Mouse (Mus musculus) MN1 (cell line): ENCODE results near the gene Atp2c2.

ENCODE experiments used
- DNase-seq: peaks from one replicate; pipeline ENCODE4 v3.0.0-alpha.2; 2016; ENCODE audit warnings: low spot score

Atp2c2 gene

GRCm38 (mm10) chr8:119742409-119742808 is 42.6 kb downstream of the Atp2c2 start:
- DNase-seq = no peak

GRCm38 (mm10) chr8:119743291-119744026 is 43.6 kb downstream of the Atp2c2 start:
- peak; percentile 78 for DNase-seq

- peak; percentile 30 for DNase-seq
Measured at GRCm38 (mm10) chr8:119744604-119745003, 44.8 kb downstream of the Atp2c2 start.

DNA sequence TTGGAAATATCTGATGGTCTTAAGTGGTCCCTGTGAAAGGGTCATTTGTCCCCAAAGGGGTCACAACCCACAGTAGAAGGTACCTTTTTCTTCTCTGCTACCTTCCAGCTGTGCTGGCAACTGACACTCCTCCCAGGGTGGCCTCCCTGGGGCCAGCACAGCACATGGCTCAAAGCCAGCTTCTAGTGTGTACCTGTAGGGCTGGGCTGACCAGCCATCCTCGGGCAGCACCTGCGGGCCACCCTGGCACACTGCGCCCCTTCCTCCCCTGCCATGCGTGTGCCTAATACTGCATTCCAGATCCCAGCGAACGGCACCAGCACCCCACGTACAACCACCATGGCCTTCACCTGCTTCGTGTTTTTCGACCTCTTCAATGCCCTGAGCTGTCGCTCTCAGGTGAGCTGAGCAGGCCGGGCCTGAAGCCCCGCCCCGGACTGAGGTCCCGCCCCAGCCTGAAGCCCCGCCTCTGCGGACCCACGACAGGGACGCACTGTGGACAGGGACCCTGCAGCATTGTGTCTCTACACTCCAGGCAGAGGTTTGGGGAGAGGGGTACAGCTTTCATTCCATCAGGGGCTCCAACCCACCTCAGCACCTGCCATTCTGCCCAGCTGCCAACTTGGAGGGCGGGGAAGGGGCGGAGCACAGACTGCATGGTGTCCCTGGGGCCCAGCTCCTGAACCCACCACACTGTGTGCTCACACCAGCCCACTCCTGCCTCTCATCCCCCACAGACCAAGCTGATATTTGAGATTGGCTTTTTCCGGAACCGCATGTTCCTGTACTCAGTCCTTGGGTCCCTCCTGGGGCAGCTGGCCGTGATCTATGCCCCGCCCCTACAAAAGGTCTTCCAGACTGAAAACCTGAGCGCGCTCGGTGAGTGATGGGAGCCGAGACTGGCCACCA is 55.7 kb downstream of the Atp2c2 start:
- DNase-seq = no peak

- no peak for DNase-seq
Measured at GRCm38 (mm10) chr8:119756147-119756461, 56.3 kb downstream of the Atp2c2 start.

- no peak for DNase-seq
Measured at GRCm38 (mm10) chr8:119756538-119756937, 56.7 kb downstream of the Atp2c2 start.

DNA sequence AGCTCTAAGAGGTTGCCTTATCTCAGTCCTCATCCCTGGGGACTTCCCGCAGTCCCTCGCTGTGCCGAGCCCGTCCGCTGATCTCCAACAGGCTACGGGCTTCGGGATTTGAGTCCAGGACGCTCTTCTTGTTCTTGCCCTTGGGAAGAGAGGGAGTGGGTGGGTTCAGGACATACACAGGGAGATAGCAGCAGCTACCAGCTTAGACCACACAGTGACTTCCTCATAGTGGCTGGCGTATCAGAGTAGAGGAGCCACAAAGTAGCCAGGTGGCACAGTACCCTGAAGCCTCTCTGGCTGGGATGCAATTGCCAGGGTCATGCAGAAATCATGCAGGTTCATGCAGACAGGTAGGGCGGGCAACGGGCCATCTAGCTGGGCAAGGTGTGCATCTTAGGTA is 61.9 kb downstream of the Atp2c2 start:
- DNase-seq = no peak

DNA sequence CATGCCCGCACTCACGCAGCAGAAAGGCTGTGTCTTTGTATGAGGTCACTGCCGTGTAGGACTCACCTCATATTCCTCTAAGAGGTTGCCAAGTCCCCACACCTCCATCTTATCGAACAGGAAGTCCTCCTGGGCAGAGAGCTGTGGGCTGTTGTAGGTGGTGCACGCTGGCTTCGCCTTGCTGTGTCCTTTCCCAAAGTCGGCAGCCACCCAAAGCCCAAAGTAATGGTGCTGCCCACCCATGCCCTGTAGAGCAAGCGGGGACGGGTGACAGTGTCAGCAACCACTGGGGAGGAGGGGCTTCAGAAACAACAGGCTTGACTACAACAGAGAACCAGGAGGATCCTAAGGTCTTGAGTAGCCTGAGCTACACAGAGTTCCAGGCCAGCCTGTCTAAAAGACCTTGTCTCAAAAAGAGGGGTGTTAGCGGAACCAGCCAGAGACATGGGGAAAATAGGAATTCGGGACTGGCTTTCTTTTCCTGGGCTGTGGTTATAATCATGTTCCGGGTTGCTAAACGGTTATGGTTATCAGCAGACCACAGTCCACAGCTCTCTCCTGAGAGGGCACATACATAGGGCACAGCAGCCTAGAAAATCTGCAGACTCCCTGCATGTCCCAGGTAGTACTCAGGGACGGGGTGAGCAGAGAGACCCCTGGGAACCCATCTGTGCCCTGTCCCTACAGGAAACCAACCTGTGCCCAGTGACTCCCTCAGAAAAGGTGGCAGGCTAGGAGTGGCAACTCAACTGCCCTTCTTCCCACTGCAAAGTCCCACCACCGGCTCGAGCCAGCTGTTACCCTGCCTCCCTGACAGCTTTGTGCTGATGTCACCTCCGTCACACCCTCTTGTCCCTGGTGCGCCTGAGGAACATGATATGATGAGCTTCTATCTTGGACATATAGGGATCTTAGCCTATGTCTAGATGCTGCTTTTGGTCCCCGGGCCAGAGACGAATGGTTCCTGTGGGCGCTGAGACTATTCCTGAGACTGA is 62.7 kb downstream of the Atp2c2 start:
- DNase-seq = no peak

DNA sequence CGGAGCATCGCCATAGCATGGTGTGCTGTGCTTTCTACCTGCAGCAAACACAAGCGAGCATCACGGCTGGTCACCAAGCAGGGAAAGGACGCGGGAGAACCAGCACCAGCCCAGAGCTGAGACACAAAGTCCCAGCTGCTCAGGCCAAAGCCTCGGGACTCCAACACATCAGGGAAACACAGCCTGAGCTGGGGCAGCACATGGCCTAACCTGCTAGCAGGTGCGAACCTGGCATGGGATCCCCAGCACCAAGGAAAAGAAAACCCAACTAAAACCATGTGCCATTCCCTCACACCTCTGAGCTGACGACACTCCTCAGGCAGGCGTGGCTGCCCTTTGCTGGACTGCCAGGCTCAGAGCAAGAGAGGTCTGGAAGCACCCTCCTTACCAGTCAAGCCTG is 65.5 kb downstream of the Atp2c2 start:
- DNase-seq = no peak

DNA sequence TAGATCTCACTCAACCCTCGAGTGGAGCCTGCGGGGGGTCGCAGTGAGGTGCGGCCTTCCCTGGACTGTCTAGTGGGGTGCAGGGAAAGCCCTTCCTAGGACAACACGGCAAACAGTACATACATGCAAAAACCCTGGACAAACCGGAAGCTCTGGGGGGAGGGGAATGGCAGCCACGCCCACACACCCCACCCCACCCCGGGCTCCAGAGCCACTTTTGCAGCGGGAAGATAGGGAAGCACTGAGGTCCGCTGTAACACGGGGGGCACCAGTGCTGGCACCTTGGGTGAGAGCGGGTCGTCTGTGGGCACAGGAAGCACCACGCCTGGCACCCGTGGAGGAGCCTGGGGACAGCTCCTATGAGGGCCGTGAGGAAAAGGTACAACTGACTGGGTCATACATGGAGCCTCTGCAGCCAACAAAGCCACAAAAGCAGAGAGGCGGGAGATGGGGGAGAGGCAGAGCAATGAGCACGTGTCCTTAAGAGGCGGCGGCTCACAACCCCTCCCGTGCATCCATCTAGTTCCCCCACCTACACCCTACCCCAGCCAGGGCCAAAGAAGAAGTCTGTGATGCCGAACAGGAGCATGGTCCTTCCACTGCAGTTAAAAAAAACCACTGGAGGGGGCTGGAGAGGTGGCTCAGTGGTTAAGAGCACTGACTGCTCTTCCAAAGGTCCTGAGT is 66.1 kb downstream of the Atp2c2 start:
- DNase-seq = no peak

GRCm38 (mm10) chr8:119776668-119777245 is 76.9 kb downstream of the Atp2c2 start:
- DNase-seq = peak; percentile 60

DNA sequence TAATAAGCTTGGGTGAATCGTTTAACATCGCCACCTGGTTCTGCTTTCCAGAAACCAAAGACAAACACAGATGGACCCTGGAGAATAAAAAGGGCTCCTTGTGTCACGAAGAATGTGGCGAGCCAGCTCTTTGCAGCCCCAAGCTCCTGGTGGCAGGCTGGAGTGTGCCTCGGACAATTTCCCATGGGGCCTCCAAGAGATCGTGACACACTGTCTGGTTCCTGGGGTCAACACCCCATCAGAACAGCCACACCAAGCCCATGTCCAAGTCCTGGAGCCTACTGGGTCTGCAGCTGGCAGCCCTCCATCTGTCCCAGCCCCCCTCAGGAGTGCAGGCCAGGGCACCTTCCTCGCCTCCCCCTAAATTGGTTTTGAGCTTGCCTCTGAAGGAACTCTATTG is 78.0 kb downstream of the Atp2c2 start:
- DNase-seq = peak; percentile 84

GRCm38 (mm10) chr8:119778263-119778662 is 78.5 kb downstream of the Atp2c2 start, which contains the start of gene Tldc1:
TSS of gene Tldc1 (minus strand) at chr8:119778416.
- peak; percentile 100 for DNase-seq

GRCm38 (mm10) chr8:119779013-119779737 is 79.4 kb downstream of the Atp2c2 start:
- DNase-seq = peak; percentile 95

DNA sequence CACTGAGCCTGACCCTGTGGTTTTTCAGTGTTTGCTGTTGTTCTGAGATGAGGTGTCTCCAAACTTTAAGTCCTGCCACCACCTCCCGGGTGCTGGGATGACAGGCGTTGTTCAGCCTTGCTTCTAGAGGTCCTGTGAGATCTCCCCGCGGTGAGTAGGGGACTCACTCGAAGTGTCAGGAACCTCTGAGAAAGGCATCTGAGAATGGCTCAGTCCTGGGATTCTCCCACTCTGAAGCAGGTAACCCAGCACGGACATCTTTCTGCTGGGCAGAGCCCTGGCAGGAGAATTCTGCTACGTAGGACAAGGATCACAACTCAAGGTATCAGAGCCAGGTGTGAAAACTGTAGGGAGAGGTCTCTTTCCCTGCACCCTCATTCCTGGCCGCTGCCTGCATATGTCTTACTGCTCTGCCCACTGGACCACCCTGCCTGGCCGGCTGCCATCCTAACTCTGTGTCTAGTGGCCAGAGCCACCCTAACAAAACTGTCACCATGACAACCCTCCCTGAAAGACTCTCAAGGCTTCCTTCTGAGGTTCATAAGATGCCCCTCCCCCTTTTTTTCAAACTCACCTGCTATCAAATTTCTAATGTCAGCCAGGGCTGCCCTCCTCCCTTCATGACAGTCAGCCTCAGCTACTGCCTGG is 80.7 kb downstream of the Atp2c2 start:
- DNase-seq = no peak

GRCm38 (mm10) chr8:119781086-119781840 is 81.5 kb downstream of the Atp2c2 start:
- peak; percentile 50 for DNase-seq

GRCm38 (mm10) chr8:119782715-119783114 is 82.9 kb downstream of the Atp2c2 start:
- peak; percentile 94 for DNase-seq

- DNase-seq = no peak
Measured at GRCm38 (mm10) chr8:119783579-119783978, 83.8 kb downstream of the Atp2c2 start.

GRCm38 (mm10) chr8:119784141-119784574 is 84.3 kb downstream of the Atp2c2 start:
- no peak for DNase-seq
